ENCODE assay signal across 18 mouse cellular contexts in genomic region chr13:57626434-57626833, GRCm38 (mm10).
DNase-seq lines count a peak whose midpoint lies in the region; ATAC-seq lines count a peak whose summit lies in the region.
"Had no signal": no experiment of that assay in that cellular context is flagged by ENCODE, and none has a peak within 500 bp of the region (broad histone marks: within the 10 kb centered on the region; RNA-seq: fewer than 3 reads in every experiment).

No protein-coding gene starts in this region.

- no peak overlapping the region for H3K9ac ChIP-seq in forebrain, embryonic 16.5 days (replicated peaks; ENCODE audit: low read depth, low read length)
- H3K9ac ChIP-seq in liver, embryonic 12.5 days: no peak overlapping the region
- H3K9ac ChIP-seq: heart, embryonic 12.5 days; hindbrain, embryonic 13.5 days; limb, embryonic 13.5 days; liver, embryonic 15.5 days; midbrain, embryonic 12.5 days; neural tube, embryonic 12.5 days had no signal

- no peak for ATAC-seq in megakaryocyte, adult 5-6 weeks (ENCODE audit: poor library complexity, severe bottlenecking)
- ATAC-seq in forebrain, embryonic 16.5 days: peak; percentile 52; the same call in 1 of the 2 replicates
- ATAC-seq in liver, embryonic 12.5 days: no peak
- ATAC-seq: intestine, embryonic 16.5 days had no signal

- H3K27ac ChIP-seq in heart, embryonic 10.5 days: peak overlapping the region; percentile 8; the same call in 1 of the 2 replicates
- H3K27ac ChIP-seq in forebrain, embryonic 16.5 days (ENCODE audit: low read length): no peak overlapping the region
- H3K27ac ChIP-seq in liver, embryonic 12.5 days: no peak overlapping the region
- H3K27ac ChIP-seq: hindbrain, embryonic 13.5 days; limb, embryonic 13.5 days; liver, embryonic 15.5 days; midbrain, embryonic 12.5 days; neural tube, embryonic 12.5 days had no signal

- no peaks in the 10 kb centered on the region for H3K9me3 ChIP-seq in heart, embryonic 10.5 days
- peaks cover 83% of the 10 kb centered on the region for H3K9me3 ChIP-seq in megakaryocyte, embryonic 14.5 days
- H3K9me3 ChIP-seq in forebrain, embryonic 16.5 days (ENCODE audit: control insufficient read depth, low read length): no peaks in the 10 kb centered on the region; the same call in 1 of the 2 replicates
- no peaks in the 10 kb centered on the region for H3K9me3 ChIP-seq in liver, embryonic 12.5 days (replicated peaks)
- H3K9me3 ChIP-seq: heart, embryonic 12.5 days; hindbrain, embryonic 13.5 days; liver, embryonic 15.5 days; midbrain, embryonic 12.5 days; neural tube, embryonic 12.5 days had no signal

- no peak for DNase-seq in heart, embryonic 10.5 days (ENCODE audit: low spot score)
- no peak for DNase-seq in heart, postnatal 4 days
- DNase-seq in adrenal gland, postnatal 36 days: peak; percentile 5 to 47
- DNase-seq: cerebellum, adult 8-10 months; heart, postnatal 14 days; kidney, postnatal 36 days; right cerebral cortex, postnatal 4 days had no signal

- H3K4me2 ChIP-seq in forebrain, embryonic 16.5 days (ENCODE audit: low read length): no peak overlapping the region
- no peak overlapping the region for H3K4me2 ChIP-seq in liver, embryonic 12.5 days
- H3K4me2 ChIP-seq: heart, embryonic 12.5 days; hindbrain, embryonic 13.5 days; limb, embryonic 13.5 days; liver, embryonic 15.5 days; midbrain, embryonic 12.5 days; neural tube, embryonic 12.5 days had no signal

- H3K36me3 ChIP-seq in heart, embryonic 10.5 days: no peaks in the 10 kb centered on the region
- H3K36me3 ChIP-seq in megakaryocyte, embryonic 14.5 days (replicated peaks; ENCODE audit: low read length): no peaks in the 10 kb centered on the region
- H3K36me3 ChIP-seq in forebrain, embryonic 16.5 days (ENCODE audit: control insufficient read depth, insufficient read depth): no peaks in the 10 kb centered on the region
- no peaks in the 10 kb centered on the region for H3K36me3 ChIP-seq in liver, embryonic 12.5 days
- H3K36me3 ChIP-seq: heart, embryonic 12.5 days; hindbrain, embryonic 13.5 days; limb, embryonic 13.5 days; liver, embryonic 15.5 days; midbrain, embryonic 12.5 days; neural tube, embryonic 12.5 days had no signal

- H3K4me1 ChIP-seq in heart, embryonic 10.5 days: no peaks in the 10 kb centered on the region
- no peaks in the 10 kb centered on the region for H3K4me1 ChIP-seq in megakaryocyte, embryonic 14.5 days
- 0 out of 2 replicates have a peak, but pooled peaks cover 3% of the 10 kb centered on the region for H3K4me1 ChIP-seq in forebrain, embryonic 16.5 days (replicated peaks; ENCODE audit: control insufficient read depth, insufficient read depth, low read length)
- H3K4me1 ChIP-seq in liver, embryonic 12.5 days: peaks cover 19% of the 10 kb centered on the region
- H3K4me1 ChIP-seq: heart, embryonic 12.5 days; limb, embryonic 13.5 days; midbrain, embryonic 12.5 days; neural tube, embryonic 12.5 days had no signal

- H3K4me3 ChIP-seq in heart, embryonic 10.5 days: no peak overlapping the region
- peak overlapping the region; percentile 47 for H3K4me3 ChIP-seq in megakaryocyte, embryonic 14.5 days (replicated peaks)
- H3K4me3 ChIP-seq in forebrain, embryonic 16.5 days (replicated peaks; ENCODE audit: low read length): no peak overlapping the region
- H3K4me3 ChIP-seq in liver, embryonic 12.5 days: no peak overlapping the region
- H3K4me3 ChIP-seq: heart, embryonic 12.5 days; hindbrain, embryonic 13.5 days; limb, embryonic 13.5 days; liver, embryonic 15.5 days; midbrain, embryonic 12.5 days; neural tube, embryonic 12.5 days had no signal

- H3K27me3 ChIP-seq in heart, embryonic 10.5 days (ENCODE audit: insufficient read depth, poor library complexity, severe bottlenecking): 0 out of 2 replicates have a peak, but pooled peaks cover 6% of the 10 kb centered on the region
- no peaks in the 10 kb centered on the region for H3K27me3 ChIP-seq in megakaryocyte, embryonic 14.5 days (replicated peaks)
- no peaks in the 10 kb centered on the region for H3K27me3 ChIP-seq in forebrain, embryonic 16.5 days (replicated peaks; ENCODE audit: control insufficient read depth, insufficient read depth, low read length)
- no peaks in the 10 kb centered on the region; the same call in 1 of the 2 replicates for H3K27me3 ChIP-seq in liver, embryonic 12.5 days (replicated peaks)
- H3K27me3 ChIP-seq: hindbrain, embryonic 13.5 days; limb, embryonic 13.5 days; liver, embryonic 15.5 days; neural tube, embryonic 12.5 days had no signal

- WGBS in heart, embryonic 10.5 days: 89% methylated on average over 9 of the region's 9 CpGs
- 54% methylated on average over 9 of the region's 9 CpGs for WGBS in forebrain, embryonic 16.5 days
- 79% methylated on average over 9 of the region's 9 CpGs for WGBS in liver, embryonic 12.5 days (ENCODE audit: insufficient replicate concordance)

Comparison
In these comparisons a context has a peak if more than half of its experiments do, and no peak if none do; other contexts are left out.
1. DNase-seq: peak in adrenal gland, postnatal 36 days (2 of 2); none in heart, embryonic 10.5 days (single experiment) and heart, postnatal 4 days (single experiment).